Mouse (Mus musculus): ENCODE results near the gene Mul1.

Gene Mul1

DNA sequence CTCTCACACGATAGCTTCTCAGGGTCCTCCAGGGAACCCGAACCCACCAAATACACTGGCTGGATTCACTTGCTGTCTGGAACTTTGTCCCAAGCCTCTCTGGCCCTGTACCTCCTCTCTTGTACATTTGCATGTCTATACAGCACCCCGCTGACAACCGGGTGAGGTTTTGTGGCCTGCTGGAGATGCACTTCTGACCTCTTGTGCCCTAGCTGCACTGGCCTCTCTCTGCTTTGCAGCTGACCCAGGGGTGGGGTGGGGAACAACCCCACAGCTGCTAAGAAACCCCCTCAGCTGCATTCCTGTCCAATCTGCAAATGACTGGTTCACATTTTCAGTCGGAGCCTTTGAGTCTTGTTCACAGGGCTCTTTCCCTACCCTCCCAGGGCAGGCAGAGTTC lies 10.5 kb downstream of the Mul1 start:
- DNase-seq, result no peak

GRCm38 (mm10) chr4:138446981-138447380 lies 12.5 kb downstream of the Mul1 start:
- peak; percentile 82 for DNase-seq

DNA sequence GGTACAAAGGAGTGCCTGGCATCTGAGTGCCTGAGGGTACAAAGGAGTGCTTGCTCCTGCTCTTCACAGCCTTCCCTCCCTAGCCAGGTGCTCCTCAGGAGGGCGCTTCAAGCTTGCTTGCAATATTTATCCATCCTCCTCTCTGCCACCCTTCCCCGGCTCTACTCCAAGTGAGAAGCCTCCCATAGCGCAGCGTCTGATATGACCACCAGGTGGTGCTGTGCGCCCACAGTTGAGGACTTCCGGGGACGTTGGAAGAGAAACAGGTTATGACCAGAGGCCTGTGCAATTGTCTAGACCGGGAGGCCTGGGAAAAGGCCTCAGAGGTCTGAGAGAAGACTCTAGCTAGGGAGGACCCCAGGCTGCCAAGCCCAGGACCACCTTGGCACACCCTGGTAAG lies 12.9 kb downstream of the Mul1 start:
- peak; percentile 95 for DNase-seq

DNA sequence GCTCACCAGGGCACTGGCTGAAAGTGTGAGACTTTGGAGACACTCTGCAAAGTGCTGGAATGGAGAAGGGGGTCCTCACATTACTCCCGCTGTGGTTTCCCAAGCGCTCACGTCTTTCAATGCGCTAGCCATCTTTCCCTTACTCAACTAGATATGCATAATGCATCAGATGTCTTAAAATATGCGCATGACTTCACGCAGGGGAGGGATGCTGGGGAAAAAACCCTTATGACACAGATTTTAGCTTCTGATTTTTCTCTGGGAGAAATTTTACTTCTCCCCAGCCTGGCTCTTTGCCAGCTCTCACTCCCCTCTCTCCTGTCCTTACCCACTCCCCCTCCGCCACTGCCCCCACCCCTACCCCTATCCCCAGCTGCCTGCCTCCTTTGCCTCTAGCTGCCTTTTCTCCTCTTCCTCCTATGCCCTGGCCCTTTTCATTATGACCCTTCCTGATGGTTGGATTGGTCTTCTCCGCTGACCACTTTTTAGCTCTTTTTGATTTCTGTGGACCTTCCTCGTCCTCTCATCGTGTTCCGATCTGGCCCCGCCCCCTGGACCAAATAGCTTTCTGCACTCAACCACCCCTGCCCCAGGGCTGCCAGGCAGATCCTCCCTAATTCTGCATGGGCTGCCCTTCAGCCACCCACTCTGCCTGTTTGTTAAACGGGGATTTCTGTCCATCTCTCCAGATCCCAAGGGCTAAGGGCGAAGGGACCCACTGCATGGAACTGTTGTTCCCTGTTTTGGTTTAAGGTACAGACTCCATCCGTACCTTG lies 13.5 kb downstream of the Mul1 start:
- peak; percentile 7 for DNase-seq

DNA sequence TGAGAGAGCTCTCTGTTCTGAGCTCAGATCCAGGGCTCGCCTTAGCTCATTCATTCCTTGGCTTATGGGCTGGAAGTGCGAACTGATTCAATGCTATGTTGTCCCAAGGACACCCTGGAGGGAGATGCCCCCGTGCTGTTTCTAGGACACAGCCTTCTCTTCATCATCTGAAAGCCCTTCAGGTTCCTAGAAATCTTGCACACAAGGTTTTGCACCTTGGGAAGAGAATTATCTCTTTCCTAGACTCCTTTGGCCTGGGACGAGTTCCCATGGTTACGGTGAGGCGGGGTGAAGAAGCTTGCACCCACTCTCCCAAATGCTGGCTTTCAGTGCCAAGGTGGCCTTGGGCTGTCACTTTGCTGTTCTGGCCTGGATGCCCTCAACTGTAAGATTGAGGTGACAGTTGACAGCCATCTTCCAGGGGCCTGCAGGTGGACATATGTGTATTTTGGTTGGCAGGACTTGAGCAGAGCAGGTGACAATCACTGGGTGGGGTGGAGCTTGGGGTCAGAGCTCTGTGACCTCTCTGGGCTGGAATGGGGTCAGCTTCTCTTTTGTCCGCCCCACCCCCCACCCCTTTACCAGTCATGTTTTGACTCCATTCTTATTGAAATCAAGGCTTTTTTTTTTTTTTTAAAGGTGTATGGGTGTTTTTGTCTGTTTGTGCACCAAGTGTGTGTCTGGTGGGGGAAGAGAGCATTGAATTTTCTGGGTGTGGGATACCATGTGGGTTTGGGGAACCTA lies 14.6 kb downstream of the Mul1 start:
- peak; percentile 25 for DNase-seq

GRCm38 (mm10) chr4:138449636-138450314 lies 15.3 kb downstream of the Mul1 start:
- DNase-seq, result peak; percentile 10

DNA sequence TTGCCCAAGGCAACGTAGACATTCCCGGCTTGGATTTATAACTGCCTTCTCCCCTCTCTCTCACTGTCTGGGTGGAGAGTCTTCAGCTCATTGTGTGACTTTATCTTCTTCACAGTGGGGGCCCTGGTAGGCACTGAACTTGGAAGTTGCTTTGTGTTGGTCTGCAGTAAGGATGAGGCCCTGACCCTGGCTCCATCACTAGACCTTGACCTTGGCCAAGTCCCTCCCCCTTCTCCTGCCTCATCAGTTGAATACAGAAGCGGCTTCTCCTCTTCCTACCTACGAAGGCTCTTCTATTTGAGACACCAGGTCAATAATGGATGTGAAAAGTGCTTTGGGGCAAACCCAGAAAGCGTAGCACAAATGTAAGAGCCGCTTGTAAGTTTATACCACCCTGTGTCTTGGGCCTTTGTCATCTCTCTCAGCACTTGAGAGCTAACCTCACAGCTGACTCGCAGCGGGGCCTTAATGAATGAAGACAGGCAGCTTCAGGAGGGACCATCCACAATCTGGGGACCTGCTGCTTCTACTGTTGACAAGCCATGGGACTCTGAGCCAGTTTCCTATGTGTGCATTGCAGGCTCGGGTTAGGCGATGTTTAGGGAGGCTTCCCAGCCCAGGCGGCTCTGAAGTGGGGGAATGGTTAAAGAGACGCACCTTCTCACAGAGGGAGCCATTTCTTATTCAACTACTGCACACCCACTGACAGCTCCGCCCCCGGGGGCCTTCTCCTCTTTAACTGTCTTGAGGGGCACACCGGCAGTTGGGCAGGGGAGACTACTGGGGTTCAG lies 18.0 kb downstream of the Mul1 start:
- DNase-seq, result peak; percentile 25

DNA sequence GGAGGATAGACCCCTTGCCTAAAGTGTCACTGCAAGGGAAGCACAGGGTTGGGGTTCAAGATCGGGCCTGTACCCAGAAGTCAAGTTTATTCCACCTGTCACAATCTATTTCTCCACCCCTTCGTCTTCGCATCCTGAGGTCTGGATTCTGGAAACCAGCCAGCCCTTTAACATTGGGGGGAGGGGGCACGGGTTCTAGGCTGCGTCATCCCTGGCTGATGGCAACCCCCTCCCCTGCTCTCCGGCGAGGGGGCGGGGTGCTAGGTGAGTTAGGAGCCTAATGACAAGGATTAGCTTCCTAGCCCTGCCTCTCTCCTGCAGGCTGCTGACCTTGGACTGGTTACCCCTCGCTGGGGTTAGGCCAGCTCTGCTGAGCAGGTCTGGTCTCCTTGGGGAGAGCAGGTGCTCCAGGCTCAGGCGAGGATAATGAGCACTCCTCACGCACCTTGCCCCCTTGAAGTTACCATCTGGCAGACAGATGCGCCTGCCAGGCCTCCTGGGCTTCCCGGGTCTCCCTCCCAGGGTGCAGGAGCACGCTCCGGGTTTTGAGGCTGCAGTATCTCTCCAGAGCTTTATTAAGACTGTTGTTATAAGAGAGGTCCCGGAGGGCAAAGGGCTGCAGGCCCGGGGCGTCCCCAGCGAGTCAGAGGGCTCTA lies 18.8 kb downstream of the Mul1 start:
- DNase-seq, result peak; percentile 70

DNA sequence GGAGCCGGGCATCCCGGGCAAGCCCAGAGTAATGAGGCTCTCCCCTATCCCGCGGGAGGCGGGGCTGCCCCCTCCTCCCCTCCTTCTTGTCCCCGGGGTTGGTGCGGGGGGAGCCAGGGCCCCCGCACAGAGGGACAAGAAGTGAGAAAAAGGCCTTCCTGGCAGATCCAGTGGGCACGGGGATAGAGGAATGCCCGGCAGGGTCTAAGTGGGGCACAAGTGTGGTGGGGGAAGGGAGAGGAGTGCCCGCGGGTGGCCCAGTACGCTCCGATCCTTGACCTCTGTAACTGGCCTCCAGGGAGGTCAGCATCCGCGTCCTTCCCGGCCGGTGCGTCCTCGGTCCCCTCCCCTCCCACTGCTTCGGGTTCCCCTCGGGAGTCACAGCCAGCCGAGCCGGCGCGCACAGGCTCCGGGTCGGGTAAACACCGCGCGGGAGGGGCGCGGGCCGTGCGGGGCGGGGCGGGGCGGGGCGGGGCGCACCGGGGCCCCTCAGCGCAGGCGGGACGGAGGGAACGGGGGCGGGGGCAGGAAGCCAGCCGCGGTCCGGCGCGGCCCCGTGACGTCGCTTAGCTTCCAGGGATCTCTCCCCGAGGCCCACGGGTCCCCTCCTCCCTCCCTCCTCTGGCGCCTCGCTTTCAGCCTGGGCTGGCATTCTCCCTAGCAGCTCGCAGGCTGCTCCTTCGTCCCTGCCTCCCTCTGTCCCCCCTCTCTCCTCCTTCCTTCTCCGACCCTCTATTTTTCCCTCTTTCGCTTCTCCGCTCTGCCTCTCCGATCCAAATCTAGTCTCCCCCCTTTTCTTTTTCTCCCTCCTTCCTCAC lies 19.5 kb downstream of the Mul1 start, which contains the start of gene Camk2n1:
Gene Camk2n1, plus strand, starts transcription at position 562 of the 818 bp plus-strand sequence.
- DNase-seq, result peak; percentile 93

GRCm38 (mm10) chr4:138454571-138455140 lies 20.2 kb downstream of the Mul1 start:
- peak; percentile 90 for DNase-seq

DNA sequence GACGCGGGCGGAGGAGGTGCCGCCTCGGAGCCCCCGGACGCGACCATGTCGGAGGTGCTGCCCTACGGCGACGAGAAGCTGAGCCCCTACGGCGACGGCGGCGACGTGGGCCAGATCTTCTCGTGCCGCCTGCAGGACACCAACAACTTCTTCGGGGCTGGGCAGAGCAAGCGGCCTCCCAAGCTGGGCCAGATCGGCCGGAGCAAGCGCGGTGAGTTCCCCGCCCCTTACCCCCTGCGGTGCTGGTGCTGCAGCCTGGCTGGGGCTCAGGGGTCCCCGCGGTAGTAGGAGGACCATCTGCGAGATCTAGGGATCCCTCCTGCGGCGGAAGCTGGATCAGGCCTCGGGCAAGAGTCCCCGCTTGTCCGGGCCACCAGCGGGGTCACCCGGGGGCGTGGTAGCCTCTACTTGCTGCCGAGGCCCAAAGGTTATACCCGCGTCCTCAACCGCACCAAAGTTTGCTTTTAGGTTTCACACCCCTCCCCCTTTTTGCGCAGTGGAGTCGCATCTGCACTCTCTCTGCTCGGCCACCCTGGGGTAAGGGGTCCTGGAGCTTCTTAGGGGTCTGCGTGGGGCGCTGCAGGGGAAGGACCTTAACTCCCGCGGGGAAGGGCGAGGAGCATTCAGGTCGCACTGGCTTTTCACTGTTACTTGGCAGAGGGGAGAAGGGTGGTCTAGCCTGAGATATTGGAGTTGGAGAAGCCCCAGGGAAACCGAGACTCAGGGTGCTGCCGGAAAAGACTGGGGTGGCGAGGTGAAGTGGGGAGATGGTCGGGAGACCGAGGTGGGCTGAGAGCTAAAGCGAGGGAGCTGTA lies 20.9 kb downstream of the Mul1 start:
- peak; percentile 82 for DNase-seq

DNA sequence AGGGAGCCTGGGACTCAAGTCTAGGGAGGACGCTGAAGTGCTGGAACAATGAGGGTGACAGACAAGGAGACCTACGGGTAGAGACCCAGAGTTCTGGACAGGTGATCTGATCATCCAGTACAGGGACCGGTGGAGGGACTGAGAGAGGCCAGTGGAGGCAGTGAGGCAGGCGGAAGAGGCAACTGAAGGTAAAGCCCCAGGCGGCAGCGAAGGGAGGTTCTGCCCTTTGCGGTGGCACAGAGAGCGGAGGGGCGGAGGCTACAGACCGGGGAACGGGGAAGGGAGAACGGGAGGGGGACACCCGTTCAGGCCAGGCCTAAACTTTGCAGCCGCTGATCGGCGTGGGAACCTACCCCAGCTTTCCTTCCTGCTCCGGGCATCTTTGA lies 21.5 kb downstream of the Mul1 start:
- DNase-seq, result peak; percentile 55

DNA sequence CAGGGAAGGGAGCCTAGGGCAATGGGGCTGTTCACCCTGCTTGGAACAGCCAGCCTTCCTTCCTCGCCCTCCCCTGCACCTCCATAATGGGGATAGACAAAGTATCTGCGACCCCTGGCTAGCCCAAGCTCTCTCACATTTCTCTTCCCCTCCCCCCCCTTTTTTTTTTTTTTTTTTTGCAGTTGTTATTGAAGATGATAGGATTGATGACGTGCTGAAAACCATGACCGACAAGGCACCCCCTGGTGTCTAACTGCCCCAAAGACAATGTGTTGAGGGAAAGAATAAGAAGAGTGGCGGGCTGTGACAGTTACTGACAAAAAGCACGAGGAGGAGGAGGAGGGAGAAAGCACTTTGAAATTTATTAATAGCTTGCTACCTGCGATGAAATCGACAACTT lies 22.1 kb downstream of the Mul1 start:
- DNase-seq, result peak; percentile 45

DNA sequence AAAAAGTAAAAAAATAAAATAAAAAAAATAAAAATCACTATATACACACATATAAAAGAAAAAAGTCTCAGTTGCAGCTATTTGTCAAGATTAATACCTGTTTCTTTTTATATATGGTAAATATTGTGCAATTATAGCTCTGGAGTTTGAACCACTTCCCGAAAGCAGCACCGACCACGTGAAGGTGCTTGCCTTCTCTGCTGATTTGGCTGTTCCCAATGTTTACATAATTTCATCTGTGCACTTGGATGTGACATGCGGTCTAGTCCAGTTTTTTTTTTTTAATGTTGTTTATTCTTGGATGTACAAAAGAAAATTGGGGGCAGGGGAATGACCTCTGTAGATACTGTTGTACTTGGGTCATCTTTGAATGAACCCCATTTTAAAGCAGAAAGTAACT lies 22.6 kb downstream of the Mul1 start:
- DNase-seq, result no peak

GRCm38 (mm10) chr4:138458171-138458570 lies 23.7 kb downstream of the Mul1 start:
- no peak for DNase-seq

DNA sequence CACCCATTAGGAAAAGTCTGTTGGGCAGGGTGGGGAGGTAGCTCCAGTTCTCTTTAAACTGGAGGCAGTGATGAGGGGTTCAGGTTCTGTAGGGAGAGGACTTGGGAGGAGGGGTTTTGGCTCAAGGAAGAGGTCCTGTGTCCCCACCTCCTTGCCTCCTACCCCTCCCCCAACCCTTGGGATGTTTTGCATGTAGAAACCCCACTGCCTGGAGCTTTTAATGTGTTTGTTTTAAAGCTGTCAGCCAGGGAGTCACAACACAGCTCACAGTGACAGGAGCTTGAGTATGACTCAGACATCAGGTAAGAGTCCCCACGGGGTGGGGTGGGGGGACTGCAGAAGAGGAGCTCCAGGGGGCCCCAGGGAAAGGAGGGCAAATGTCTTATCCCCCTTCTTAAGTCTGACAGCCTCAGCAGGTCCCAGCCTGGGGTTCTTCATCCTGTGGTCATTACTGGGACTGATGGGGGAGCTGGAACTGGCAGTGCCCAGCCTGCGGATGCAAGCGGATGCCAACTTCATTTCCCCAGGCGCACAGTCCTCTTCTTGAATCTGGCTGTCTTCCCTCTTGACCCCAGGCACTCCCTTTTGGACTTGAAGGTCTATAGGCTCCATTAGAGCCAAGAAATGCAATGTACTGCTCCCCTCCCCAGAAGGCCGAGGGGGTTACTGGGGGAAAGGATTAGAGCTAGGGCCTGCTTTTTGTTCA lies 24.4 kb downstream of the Mul1 start:
- peak; percentile 9 for DNase-seq

DNA sequence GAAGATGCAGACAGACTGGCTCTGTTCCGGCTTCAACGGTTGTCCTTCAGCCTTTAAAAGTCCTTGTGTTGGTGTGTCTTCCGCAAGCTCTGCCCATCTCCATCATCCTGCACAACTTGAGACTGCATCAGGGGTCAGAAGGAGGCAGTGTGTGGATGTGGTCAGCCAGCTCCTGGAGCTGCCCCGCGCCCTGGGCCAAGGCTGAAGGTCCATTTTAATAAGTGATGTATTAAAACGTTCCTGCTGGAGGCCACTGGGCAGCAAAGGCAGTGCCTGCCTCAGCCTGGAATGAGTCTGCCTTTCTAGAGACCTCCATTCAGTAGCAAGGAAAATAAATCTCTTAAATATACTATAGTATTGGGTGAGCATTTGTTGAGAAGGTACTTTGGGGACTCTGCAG lies 25.3 kb downstream of the Mul1 start:
- no peak for DNase-seq

DNA sequence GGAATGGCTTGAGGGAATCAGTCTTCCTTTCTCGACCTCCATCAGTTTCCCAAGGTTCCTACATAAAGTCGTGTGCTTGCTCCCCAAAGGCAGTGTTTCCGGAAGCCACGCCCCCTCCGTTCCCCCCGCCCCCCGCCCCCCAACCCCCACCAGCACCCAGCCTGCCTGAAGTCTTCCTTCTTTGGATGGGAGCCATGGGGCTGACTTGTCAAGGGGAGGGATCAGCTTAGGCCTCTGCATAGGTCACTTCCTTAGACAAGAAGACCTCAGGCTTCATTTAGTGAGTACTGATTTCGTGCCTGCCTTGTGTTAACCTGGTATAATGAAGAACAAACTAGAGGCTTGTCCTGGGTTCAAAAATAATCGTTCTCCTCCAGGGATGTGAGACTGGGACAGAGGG lies 26.4 kb downstream of the Mul1 start:
- DNase-seq, result peak; percentile 16

DNA sequence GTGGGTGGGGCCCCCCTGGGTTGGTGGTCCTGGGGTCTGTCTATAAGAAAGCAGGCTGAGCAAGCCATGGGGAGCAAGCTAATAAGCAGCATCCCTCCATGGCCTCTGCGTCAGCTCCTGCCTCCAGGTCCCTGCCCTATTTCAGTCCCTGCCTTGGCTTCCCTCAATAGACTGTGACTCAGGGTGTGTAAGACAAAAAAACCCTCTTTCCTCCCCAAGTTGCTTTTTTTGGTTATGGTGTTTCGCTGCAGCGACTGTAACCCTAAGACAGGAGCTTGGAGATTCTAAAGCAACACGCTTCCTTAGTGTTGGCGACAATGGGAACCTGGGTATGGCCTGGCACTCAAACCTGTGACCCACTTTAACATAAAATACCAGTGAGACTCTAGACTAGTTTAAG lies 27.0 kb downstream of the Mul1 start:
- DNase-seq, result no peak

All from retina, postnatal 1 day (tissue).